Mouse (Mus musculus): ENCODE results near the gene Fbn1.

DNA sequence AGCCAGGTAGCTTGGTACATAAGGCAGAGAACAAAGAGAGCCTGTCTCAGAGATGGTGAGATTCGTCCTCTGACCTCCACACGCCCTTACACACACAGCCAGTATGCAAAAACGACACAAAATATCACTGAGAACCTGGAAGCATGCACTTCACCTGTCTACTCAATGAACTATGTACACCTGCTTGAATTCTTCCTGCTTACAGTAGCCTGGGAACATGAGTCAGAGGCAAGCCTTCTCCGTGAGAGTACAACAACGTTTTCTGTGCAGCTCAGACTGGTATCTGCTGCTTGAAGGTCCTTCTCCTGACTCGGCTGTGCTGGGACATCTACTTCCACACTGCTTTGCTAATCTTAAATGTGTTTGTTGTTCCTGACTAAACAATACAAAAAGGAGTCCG lies 33.7 kb upstream of the Fbn1 start:
- TF ChIP-seq CTCF (IDR thresholded peaks at IDR 0.05; ENCODE audit: low read depth) (no peak), EP300 (optimal IDR thresholded peaks at IDR 0.05) (no peak)

Data from stomach, postnatal 0 days (tissue).